Mouse (Mus musculus): ENCODE measurements around the gene Il3ra.

Il3ra gene

DNA sequence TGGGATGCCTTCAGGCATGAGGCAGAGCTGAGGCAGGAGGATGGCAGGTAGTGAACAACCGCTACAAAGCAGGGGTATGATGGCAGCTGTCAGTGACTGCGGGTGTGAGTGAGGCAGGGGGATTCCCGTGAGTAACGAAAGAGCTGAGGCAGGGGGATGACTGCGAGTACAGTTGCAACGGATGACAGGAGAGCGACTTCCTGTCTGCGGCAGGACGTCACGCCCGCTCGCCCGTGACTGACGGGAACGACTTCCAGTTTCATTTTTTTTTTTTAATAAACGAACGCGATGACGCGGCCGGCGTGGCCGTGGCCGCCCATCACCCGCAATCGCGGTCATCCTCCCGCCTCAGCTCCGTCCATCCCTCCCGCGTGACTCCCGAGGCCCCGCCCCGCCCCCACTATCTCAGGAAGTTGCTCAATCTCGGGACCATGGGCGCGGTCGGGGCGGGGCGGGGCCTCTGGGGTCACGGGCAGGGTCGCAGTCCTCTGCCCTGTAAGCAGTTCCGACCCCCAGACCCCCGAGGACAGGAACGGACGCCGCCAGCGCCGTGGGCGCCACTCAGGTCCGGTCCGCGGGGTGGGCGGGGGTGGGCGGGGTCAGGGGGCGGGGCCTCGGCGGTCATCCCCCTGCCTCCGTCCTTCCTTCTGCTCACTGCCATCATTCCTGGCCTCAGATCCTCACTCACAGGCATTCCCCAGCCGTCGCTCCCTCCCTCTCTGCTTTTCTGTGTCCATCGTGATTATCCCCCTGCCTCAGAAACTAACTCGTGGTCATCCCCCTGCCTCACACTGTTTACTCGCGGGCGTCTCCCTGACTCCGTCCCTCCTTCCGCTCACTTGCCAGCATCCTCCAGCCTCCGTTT, at the start of gene Il3ra:
Gene Il3ra, plus strand, starts transcription at position 328 of the 865 bp plus-strand sequence.
- DNase-seq, result peak; percentile 44 to 56

DNA sequence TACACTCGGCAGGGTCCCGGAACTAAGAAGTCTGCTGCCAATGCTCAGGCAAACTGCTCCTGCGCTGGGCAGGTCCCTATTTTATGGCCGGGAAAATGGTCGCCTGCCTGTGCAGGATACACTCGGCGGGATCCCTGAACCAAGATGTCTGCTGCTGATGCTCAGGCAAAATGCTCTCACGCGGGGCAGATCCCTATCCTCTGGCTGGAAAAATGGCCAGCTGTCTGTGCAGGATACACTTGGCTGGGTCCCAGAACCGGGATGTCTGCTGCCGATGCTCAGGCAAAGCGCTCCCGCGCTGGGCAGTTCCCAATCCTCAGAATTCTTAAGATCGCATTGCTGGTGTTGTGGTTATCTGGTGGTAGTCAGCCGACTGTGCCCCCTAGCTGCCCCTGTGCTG, 37.1 kb upstream of the Il3ra start:
- no peak for DNase-seq

GRCm38 (mm10) chr14:14309416-14309815, 36.7 kb upstream of the Il3ra start:
- no peak for DNase-seq

GRCm38 (mm10) chr14:14322528-14322927, 23.5 kb upstream of the Il3ra start, which contains the start of gene Olfr31:
Olfr31 (plus strand) TSS chr14:14322828.
- DNase-seq, result no peak

GRCm38 (mm10) chr14:14345113-14345871, 783 bp upstream of the Il3ra start:
- peak; percentile 85 to 89 for DNase-seq

DNA sequence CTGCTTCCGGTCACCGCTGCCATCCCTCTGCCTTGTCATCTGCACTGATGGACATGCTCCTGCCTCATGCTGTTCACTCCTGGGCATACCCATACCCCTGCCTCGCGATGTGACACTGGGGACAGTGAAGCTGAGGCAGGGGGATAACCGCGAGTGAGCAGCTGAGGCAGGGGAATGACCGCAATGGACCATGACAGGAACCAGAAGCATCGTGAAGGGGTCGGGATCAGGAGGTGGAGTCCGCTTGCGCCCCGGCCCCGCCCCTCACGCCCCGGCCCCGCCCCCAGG, 682 bp downstream of the Il3ra start:
- no peak for DNase-seq

DNA sequence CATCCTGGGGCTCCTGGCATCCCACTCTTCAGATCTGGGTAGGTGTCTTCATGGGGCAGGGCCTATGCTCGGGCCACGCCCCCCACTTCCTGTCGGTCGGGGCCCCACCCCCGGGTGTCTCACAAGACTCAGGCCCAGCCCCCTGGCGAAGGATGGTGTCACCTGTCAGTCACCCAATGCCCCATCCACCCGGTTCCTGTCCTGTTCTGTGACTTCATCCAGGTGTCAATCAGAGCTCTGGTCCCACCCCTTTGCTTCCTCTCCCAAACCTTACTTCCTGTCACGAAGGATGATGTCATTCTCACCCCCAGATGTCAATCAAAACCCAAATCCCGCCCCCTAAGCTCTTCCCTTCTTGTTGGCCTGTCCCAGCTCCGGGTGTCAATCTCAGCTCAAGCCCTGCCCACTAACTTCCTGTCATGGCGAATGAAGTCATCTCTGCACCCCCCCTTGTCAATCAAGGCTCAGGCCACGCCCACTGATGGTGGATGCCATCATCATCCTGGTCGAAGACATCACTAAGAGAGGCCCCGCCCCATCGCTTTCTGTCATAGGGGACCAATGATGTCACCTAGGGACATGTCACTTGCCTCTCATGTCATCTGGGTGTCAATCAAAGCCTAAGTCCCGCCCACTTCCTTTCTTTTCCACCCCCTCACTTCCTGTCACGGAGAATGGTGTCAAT, 1.2 kb downstream of the Il3ra start:
- peak in 1 of 2 experiments; percentile 9 for DNase-seq

GRCm38 (mm10) chr14:14347836-14348621, 2.0 kb downstream of the Il3ra start:
- DNase-seq, result no peak

DNA sequence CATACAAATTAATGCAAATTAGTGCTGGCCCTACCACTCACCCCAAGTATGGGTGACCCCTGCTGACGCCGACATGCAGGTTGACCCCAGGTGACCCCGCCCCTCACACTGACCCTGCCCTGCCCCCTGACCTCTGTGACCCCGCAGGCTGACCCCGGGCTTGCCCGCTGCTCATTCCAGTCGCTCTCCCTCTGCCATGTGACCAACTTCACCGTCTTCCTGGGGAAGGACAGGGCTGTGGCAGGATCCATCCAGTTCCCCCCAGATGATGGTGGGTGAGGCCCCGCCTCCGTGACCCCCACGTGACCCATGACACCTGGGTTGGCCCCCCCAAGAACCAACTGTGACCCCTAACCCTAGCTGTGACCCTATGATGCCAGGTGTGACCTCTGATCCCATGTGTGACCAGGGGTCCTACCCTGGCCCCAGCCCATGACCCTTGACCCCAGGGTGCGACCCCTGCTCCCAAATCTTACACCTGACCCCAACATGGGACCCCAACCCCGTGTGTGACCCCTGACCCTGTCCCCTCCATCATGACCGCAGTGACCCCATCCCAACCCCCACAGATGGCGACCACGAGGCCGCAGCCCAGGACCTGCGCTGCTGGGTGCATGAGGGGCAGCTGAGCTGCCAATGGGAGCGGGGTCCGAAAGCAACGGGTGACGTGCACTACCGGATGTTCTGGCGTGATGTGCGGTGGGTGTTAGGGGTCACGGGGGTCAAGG, 2.8 kb downstream of the Il3ra start:
- no peak for DNase-seq

DNA sequence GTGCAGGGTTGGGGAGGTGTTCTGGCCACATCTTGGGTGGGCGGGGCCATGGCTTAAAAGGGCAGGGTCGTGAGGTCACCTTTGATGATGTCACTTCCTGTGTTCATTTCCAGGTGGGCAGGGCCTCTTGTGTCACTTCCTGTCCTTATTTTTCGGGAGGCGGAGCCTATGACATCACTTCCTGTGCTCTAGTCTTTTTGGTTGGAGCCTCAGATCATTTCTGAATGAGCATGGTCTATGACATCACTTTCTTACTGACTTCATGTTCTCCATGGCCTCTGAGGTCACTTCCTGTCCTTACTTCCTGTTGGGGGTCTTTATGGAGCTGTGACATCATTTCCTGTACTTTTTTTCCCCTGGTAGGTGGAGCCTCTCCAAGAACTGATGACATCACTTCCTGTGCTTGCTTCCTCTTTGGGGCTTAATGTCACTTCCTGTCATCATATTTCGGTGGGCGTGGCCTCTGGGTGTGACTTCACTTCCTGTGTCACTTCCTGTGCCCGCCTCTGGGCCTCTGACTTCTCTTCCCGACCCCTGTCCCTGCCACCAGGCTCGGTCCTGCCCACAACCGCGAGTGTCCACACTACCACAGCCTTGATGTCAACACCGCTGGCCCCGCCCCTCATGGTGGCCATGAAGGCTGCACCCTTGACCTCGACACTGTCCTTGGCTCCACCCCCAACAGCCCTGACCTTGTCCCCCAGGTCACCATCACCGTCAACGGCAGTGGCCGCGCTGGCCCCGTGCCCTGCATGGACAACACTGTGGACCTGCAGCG, 3.6 kb downstream of the Il3ra start:
- peak in 1 of 2 experiments; percentile 4 for DNase-seq

DNA sequence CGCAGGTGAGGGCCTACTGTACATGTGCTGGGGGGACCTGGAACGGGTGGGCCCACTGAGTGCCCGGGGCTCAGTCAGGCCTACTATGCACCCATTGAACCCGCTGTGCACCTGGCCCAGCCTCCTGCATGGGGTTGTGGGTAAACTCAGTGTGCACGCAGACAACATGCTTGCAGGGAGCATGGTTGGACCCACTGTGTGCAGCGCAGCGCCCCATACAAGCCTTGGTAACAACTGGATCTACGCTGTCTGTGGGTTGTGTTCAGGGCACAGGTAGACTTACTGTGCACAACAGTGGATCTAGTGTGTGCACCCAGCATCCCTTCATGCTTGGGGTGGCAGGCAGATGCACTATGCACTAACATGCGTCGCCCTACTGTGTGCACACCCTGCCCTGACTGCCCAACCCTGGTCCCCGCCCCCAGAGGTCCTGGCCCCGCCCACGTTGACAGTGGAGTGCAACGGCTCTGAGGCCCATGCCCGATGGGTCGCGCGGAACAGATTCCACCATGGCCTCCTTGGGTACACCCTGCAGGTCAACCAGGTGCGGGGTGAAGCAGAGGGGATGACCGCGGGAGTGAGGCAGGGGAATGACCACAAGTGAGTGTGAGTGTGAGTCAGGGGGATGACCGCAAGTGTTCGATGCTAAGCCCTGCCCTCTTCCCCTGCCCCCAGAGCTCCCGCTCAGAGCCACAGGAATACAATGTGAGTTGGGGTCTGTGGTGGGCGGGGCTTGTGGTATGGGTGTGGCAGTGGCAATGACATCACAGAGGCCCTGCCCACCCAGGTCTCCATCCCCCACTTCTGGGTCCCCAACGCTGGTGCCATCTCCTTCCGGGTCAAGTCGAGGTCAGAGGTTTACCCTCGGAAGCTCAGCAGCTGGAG, 4.4 kb downstream of the Il3ra start:
- DNase-seq, result no peak

DNA sequence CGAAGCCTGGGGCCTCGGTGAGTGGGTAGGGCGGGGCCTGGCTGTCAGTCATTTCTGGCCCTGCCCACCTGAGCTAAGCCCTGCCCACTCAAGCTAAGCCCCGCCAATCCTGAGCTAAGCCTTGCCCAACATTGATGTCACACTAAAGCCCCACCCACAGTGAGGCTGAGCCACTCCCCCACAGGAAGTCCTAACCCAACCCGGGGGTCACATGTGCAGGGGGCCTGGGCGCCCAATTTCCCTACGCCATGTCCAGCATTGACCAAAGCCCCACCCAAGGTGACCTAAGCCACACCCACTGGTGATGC, 5.0 kb downstream of the Il3ra start:
- no peak for DNase-seq

GRCm38 (mm10) chr14:14351721-14352590, 5.9 kb downstream of the Il3ra start:
- no peak for DNase-seq

GRCm38 (mm10) chr14:14352606-14353005, 6.5 kb downstream of the Il3ra start:
- no peak for DNase-seq

- DNase-seq, result no peak
Measured at GRCm38 (mm10) chr14:14353081-14353732, 7.1 kb downstream of the Il3ra start.

DNA sequence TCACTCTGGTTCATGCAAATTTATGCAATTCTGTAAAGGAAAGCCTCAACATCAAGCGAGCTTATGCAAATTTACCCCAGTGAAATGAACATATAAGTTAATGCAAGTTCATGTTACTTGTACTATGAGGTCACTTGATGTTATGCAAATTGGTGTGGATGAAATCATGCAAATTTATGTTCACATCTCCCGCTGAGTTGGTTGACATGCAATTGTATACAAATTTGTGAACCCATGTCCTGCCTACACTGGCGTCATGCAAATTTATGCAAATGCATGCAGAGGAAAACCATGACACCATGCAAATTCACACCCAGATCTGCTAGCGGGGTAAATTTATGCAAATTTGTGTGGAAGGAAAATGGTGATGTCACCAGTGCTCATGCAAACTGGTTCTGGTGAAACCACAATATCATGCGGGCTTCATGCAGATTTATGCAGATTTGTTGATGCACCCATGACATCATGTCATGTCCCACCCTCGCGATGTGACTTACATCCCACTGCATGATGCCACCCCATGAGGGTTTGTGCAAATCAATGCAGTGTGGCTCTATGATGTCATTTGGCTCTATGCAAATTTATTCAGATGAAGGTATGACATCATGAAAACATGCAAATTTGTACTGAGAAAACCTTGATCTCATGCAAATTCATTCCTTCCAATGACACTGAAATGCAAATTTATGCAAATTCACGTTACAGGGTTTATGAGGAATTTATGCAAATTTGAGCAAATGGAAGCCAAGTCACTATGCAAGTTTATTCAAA, 7.8 kb downstream of the Il3ra start:
- no peak for DNase-seq

DNA sequence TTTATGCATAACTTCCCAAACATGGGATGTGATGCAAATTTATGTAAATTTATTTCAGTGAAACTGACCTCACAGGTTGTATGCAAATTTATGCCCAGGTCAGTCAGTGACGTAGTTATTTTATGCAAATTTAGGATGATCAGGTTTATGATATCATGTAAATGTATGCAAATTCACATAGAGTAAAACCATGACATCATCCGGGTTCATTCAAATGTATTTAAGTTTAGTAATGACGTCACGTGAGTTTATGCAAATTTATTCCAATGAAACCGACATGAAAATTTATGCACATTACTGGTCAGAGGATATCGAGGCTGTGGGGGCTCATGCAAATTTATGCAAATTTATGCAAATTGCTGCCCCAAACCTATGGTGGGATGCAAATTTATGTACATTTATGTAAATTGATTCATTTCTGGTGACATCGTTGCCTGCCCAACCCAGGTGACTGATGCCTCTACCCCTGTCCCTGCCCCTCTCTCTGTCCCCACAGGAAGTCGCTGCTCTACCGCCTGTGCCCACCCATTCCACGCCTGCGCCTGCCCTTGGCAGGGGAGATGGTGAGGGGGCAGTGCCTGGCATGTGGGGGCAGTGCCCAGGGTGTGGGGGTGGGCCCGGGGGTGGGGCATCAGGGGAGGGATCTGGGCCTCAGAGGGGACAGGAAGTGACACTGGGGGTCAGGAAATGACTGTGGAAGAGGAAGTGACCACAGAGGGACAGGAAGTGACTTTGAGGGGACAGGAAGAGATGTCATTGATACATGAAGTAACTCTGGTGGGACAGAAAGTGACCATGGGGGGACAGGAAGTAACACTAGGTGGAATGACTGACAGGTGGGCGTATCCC, 8.7 kb downstream of the Il3ra start:
- DNase-seq, result no peak
